Comparison of ENCODE assay signal across 9 mouse cellular contexts in the genomic region with DNA sequence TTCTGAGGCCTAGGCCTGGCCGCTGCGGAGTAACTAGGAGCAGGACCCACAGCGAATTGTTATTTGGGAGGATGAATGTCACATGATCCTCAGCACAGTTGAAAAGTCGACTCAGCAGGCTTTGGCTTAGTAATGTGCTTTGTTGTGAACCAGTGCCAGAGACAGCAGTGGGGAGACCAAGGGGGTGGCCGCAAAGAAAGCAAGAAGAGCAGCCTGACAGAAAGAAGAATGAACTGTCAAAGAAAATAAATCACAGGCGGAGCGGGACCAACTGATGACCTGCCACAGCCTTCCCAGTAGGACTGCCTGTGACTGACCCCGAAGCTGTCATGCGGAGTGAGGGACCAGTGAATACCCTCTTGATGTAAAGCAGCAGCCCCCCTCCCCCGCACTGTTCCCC.
A peak's percentile ranks its signal among the peaks of the same experiment; 100 is the strongest.
DNase-seq lines count a peak whose midpoint lies in the region; ATAC-seq lines count a peak whose summit lies in the region.
"Had no signal": no experiment of that assay in that cellular context is flagged by ENCODE, and none has a peak within 500 bp of the region (broad histone marks: within the 10 kb centered on the region; RNA-seq: fewer than 3 reads in every experiment).

No protein-coding gene starts in this region.

- peaks cover 7% of the 10 kb centered on the region for H3K4me1 ChIP-seq in forebrain, embryonic 16.5 days (replicated peaks; ENCODE audit: control insufficient read depth, insufficient read depth, low read length)
- H3K4me1 ChIP-seq in neural tube, embryonic 11.5 days (ENCODE audit: control insufficient read depth, insufficient read depth, low read length), result peaks cover 6% of the 10 kb centered on the region; the same call in 1 of the 2 replicates
- H3K4me1 ChIP-seq: liver, embryonic 13.5 days had no signal

- no peak overlapping the region for H3K27ac ChIP-seq in forebrain, embryonic 16.5 days (ENCODE audit: low read length)
- no peak overlapping the region for H3K27ac ChIP-seq in neural tube, embryonic 11.5 days (ENCODE audit: low read depth, low read length)
- H3K27ac ChIP-seq: liver, embryonic 13.5 days had no signal

- no peak overlapping the region for H3K4me3 ChIP-seq in forebrain, embryonic 16.5 days (replicated peaks; ENCODE audit: low read length)
- H3K4me3 ChIP-seq in neural tube, embryonic 11.5 days (ENCODE audit: low read depth, low read length), result no peak overlapping the region
- H3K4me3 ChIP-seq: liver, embryonic 13.5 days had no signal

- ATAC-seq in forebrain, embryonic 16.5 days, result peak; percentile 78
- ATAC-seq in neural tube, embryonic 11.5 days (ENCODE audit: insufficient read depth, low FRiP score, low TSS enrichment), result peak; percentile 86

- peak overlapping the region; percentile 33 for H3K4me2 ChIP-seq in forebrain, embryonic 16.5 days (ENCODE audit: low read length)
- H3K4me2 ChIP-seq in neural tube, embryonic 11.5 days (ENCODE audit: low read depth), result peak overlapping the region; percentile 31
- H3K4me2 ChIP-seq: liver, embryonic 13.5 days had no signal

- no peaks in the 10 kb centered on the region for H3K9me3 ChIP-seq in forebrain, embryonic 16.5 days (ENCODE audit: control insufficient read depth, low read length)
- H3K9me3 ChIP-seq in neural tube, embryonic 11.5 days (ENCODE audit: control insufficient read depth, low read length), result no peaks in the 10 kb centered on the region
- H3K9me3 ChIP-seq: liver, embryonic 13.5 days had no signal

- DNase-seq in NIH3T3 (ENCODE audit: low read depth), result peak; percentile 20
- DNase-seq in adrenal gland, postnatal 14 days, result peak; percentile 51
- peak; percentile 49 for DNase-seq in kidney, postnatal 14 days
- peak; percentile 66 for DNase-seq in neural tube, embryonic 11.5 days (ENCODE audit: low spot score)
- no peak for DNase-seq in right cerebral cortex, adult 18-20 months
- no peak for DNase-seq in spleen, postnatal 36 days (ENCODE audit: low spot score in 2 of 2)
- DNase-seq in left cerebral cortex, adult 11 months (ENCODE audit: low spot score), result no peak
- DNase-seq: liver, embryonic 13.5 days had no signal

- no peaks in the 10 kb centered on the region for H3K36me3 ChIP-seq in forebrain, embryonic 16.5 days (ENCODE audit: control insufficient read depth, insufficient read depth)
- no peaks in the 10 kb centered on the region for H3K36me3 ChIP-seq in neural tube, embryonic 11.5 days (ENCODE audit: control insufficient read depth, insufficient read depth, low read length)
- H3K36me3 ChIP-seq: liver, embryonic 13.5 days had no signal

- no peaks in the 10 kb centered on the region for H3K27me3 ChIP-seq in forebrain, embryonic 16.5 days (replicated peaks; ENCODE audit: control insufficient read depth, insufficient read depth, low read length)
- H3K27me3 ChIP-seq in neural tube, embryonic 11.5 days (ENCODE audit: control insufficient read depth, insufficient read depth, low read length), result no peaks in the 10 kb centered on the region
- H3K27me3 ChIP-seq: liver, embryonic 13.5 days had no signal

- 12% methylated on average over 10 of the region's 10 CpGs for WGBS in forebrain, embryonic 16.5 days
- WGBS in neural tube, embryonic 11.5 days, result 4% methylated on average over 10 of the region's 10 CpGs

- H3K9ac ChIP-seq in forebrain, embryonic 16.5 days (replicated peaks; ENCODE audit: low read depth, low read length), result 0 out of 2 replicates have a peak overlapping the region, but pooled peaks have one; percentile 32
- no peak overlapping the region for H3K9ac ChIP-seq in neural tube, embryonic 11.5 days (ENCODE audit: low read length)
- H3K9ac ChIP-seq: liver, embryonic 13.5 days had no signal

Comparison
In these comparisons a context has a peak if more than half of its experiments do, and no peak if none do; other contexts are left out.
1. DNase-seq: peak in NIH3T3 (single experiment), adrenal gland, postnatal 14 days (single experiment), kidney, postnatal 14 days (single experiment) and neural tube, embryonic 11.5 days (single experiment); none in right cerebral cortex, adult 18-20 months (single experiment), spleen, postnatal 36 days (0 of 2) and left cerebral cortex, adult 11 months (single experiment).